Mouse (Mus musculus): ENCODE data around the gene Elf5.

Gene Elf5

GRCm38 (mm10) chr2:103411348-103411747 is at the start of gene Elf5:
Gene Elf5, plus strand, starts transcription at chr2:103411688.
- DNase-seq: no peak

GRCm38 (mm10) chr2:103372541-103372940 is 38.9 kb upstream of the Elf5 start:
- DNase-seq: no peak

GRCm38 (mm10) chr2:103379502-103380160 is 31.9 kb upstream of the Elf5 start:
- no peak for DNase-seq

GRCm38 (mm10) chr2:103382174-103382573 is 29.3 kb upstream of the Elf5 start:
- no peak for DNase-seq

- no peak for DNase-seq
Measured at GRCm38 (mm10) chr2:103387881-103388280, 23.6 kb upstream of the Elf5 start.

- no peak for DNase-seq
Measured at GRCm38 (mm10) chr2:103388311-103388710, 23.2 kb upstream of the Elf5 start.

GRCm38 (mm10) chr2:103390086-103390988 is 21.2 kb upstream of the Elf5 start:
- no peak for DNase-seq

GRCm38 (mm10) chr2:103391626-103392025 is 19.9 kb upstream of the Elf5 start:
- no peak for DNase-seq

GRCm38 (mm10) chr2:103398110-103398509 is 13.4 kb upstream of the Elf5 start:
- DNase-seq: no peak

- no peak for DNase-seq
Measured at GRCm38 (mm10) chr2:103400691-103401090, 10.8 kb upstream of the Elf5 start.

GRCm38 (mm10) chr2:103406239-103406638 is 5.2 kb upstream of the Elf5 start:
- DNase-seq: no peak

GRCm38 (mm10) chr2:103411816-103412215 is 328 bp downstream of the Elf5 start:
- DNase-seq: no peak

- no peak for DNase-seq
Measured at GRCm38 (mm10) chr2:103413381-103413780, 1.9 kb downstream of the Elf5 start.

- DNase-seq: no peak
Measured at GRCm38 (mm10) chr2:103415774-103416173, 4.3 kb downstream of the Elf5 start.

- no peak for DNase-seq
Measured at GRCm38 (mm10) chr2:103420650-103421507, 9.4 kb downstream of the Elf5 start.

GRCm38 (mm10) chr2:103423884-103424283 is 12.4 kb downstream of the Elf5 start:
- no peak for DNase-seq

GRCm38 (mm10) chr2:103424349-103425026 is 13.0 kb downstream of the Elf5 start:
- peak; percentile 38 to 55 for DNase-seq

GRCm38 (mm10) chr2:103425456-103426063 is 14.1 kb downstream of the Elf5 start:
- DNase-seq: no peak

GRCm38 (mm10) chr2:103428356-103428755 is 16.9 kb downstream of the Elf5 start:
- DNase-seq: no peak

- no peak for DNase-seq
Measured at GRCm38 (mm10) chr2:103430712-103431111, 19.2 kb downstream of the Elf5 start.

GRCm38 (mm10) chr2:103432695-103433275 is 21.3 kb downstream of the Elf5 start:
- no peak for DNase-seq

- DNase-seq: no peak
Measured at GRCm38 (mm10) chr2:103435110-103435509, 23.6 kb downstream of the Elf5 start.

Measured in thymus, postnatal 36 days (tissue).